Mouse (Mus musculus): ENCODE measurements at regions not wholly inside any gene's neighbourhood (a gene's known extent, or its start where the extent isn't known, plus 50 kb on each side); places are given as distances from the start of the nearest gene placed in this dataset.

GRCm38 (mm10) chr10:17592387-17592786 lies 130.6 kb upstream of the Cited2 start:
- Histone ChIP-seq H3K27ac (replicated peaks in 1 of 2; ENCODE audit: control insufficient read depth in 1 of 2, insufficient read depth in 1 of 2, low read depth in 2 of 2, low read length in 2 of 2) (no peak overlapping the region), H3K27me3 (ENCODE audit: control insufficient read depth, insufficient read depth, low read length) (no peaks in the 10 kb centered on the region), H3K9me3 (ENCODE audit: control insufficient read depth, low read length) (no peaks in the 10 kb centered on the region), H3K4me1 (ENCODE audit: control insufficient read depth in 2 of 2, insufficient read depth in 2 of 2, low read length in 2 of 2) (peaks cover 0 to 6% of the 10 kb centered on the region in 2 experiments; a peak in 1 of 4 replicates), H3K4me3 (ENCODE audit: control insufficient read depth in 1 of 2, insufficient read depth in 1 of 2, low read depth in 1 of 2, low read length in 2 of 2) (no peak overlapping the region), H3K4me2 (ENCODE audit: low read length) (no peak overlapping the region), H3K36me3 (ENCODE audit: control insufficient read depth, insufficient read depth, low read length) (no peaks in the 10 kb centered on the region), H3K9ac (ENCODE audit: low read length) (no peak overlapping the region)
- no peak for ATAC-seq (ENCODE audit: insufficient number of reproducible peaks, insufficient read depth, low FRiP score, low read depth)
- 32% methylated on average over 4 of the region's 4 CpGs for WGBS

- Histone ChIP-seq H3K36me3 (ENCODE audit: control insufficient read depth, insufficient read depth, low read length) (no peaks in the 10 kb centered on the region), H3K4me1 (ENCODE audit: control insufficient read depth in 2 of 2, insufficient read depth in 2 of 2, low read length in 2 of 2) (peaks cover 3 to 12% of the 10 kb centered on the region in 2 experiments; a peak in 1 of 4 replicates), H3K9me3 (ENCODE audit: control insufficient read depth, low read length) (no peaks in the 10 kb centered on the region), H3K4me3 (ENCODE audit: control insufficient read depth in 1 of 2, insufficient read depth in 1 of 2, low read depth in 1 of 2, low read length in 2 of 2) (no peak overlapping the region), H3K27ac (replicated peaks in 1 of 2; ENCODE audit: control insufficient read depth in 1 of 2, insufficient read depth in 1 of 2, low read depth in 2 of 2, low read length in 2 of 2) (no peak overlapping the region), H3K27me3 (ENCODE audit: control insufficient read depth, insufficient read depth, low read length) (no peaks in the 10 kb centered on the region), H3K4me2 (ENCODE audit: low read length) (no peak overlapping the region), H3K9ac (ENCODE audit: low read length) (no peak overlapping the region)
- 19% methylated on average over 1 of the region's 1 CpGs for WGBS
- no peak for ATAC-seq (ENCODE audit: insufficient number of reproducible peaks, insufficient read depth, low FRiP score, low read depth)
Measured at GRCm38 (mm10) chr10:17596126-17596525, 126.9 kb upstream of the Cited2 start.

- Histone ChIP-seq H3K4me1 (ENCODE audit: control insufficient read depth in 2 of 2, insufficient read depth in 2 of 2, low read length in 2 of 2) (peaks cover 3 to 12% of the 10 kb centered on the region in 2 experiments; a peak in 1 of 4 replicates), H3K27ac (replicated peaks in 1 of 2; ENCODE audit: control insufficient read depth in 1 of 2, insufficient read depth in 1 of 2, low read depth in 2 of 2, low read length in 2 of 2) (no peak overlapping the region), H3K9me3 (ENCODE audit: control insufficient read depth, low read length) (no peaks in the 10 kb centered on the region), H3K4me3 (ENCODE audit: control insufficient read depth in 1 of 2, insufficient read depth in 1 of 2, low read depth in 1 of 2, low read length in 2 of 2) (no peak overlapping the region), H3K9ac (ENCODE audit: low read length) (no peak overlapping the region), H3K4me2 (ENCODE audit: low read length) (no peak overlapping the region), H3K36me3 (ENCODE audit: control insufficient read depth, insufficient read depth, low read length) (no peaks in the 10 kb centered on the region), H3K27me3 (ENCODE audit: control insufficient read depth, insufficient read depth, low read length) (no peaks in the 10 kb centered on the region)
- 57% methylated on average over 1 of the region's 1 CpGs for WGBS
- no peak for ATAC-seq (ENCODE audit: insufficient number of reproducible peaks, insufficient read depth, low FRiP score, low read depth)
Measured at GRCm38 (mm10) chr10:17596743-17597142, 126.3 kb upstream of the Cited2 start.

GRCm38 (mm10) chr10:17599246-17599645 lies 123.8 kb upstream of the Cited2 start:
- Histone ChIP-seq H3K27me3 (ENCODE audit: control insufficient read depth, insufficient read depth, low read length) (no peaks in the 10 kb centered on the region), H3K36me3 (ENCODE audit: control insufficient read depth, insufficient read depth, low read length) (no peaks in the 10 kb centered on the region), H3K4me2 (ENCODE audit: low read length) (no peak overlapping the region), H3K4me1 (ENCODE audit: control insufficient read depth in 2 of 2, insufficient read depth in 2 of 2, low read length in 2 of 2) (peaks cover 3 to 12% of the 10 kb centered on the region in 2 experiments; a peak in 1 of 4 replicates), H3K27ac (replicated peaks in 1 of 2; ENCODE audit: control insufficient read depth in 1 of 2, insufficient read depth in 1 of 2, low read depth in 2 of 2, low read length in 2 of 2) (no peak overlapping the region), H3K4me3 (ENCODE audit: control insufficient read depth in 1 of 2, insufficient read depth in 1 of 2, low read depth in 1 of 2, low read length in 2 of 2) (no peak overlapping the region), H3K9ac (ENCODE audit: low read length) (no peak overlapping the region), H3K9me3 (ENCODE audit: control insufficient read depth, low read length) (no peaks in the 10 kb centered on the region)
- ATAC-seq (ENCODE audit: insufficient number of reproducible peaks, insufficient read depth, low FRiP score, low read depth), result no peak
- WGBS, result 69% methylated on average over 10 of the region's 10 CpGs

GRCm38 (mm10) chr10:17599831-17600761 lies 122.9 kb upstream of the Cited2 start:
- peaks cover 3 to 12% of the 10 kb centered on the region in 2 experiments; a peak in 1 of 4 replicates for H3K4me1 ChIP-seq (ENCODE audit: control insufficient read depth in 2 of 2, insufficient read depth in 2 of 2, low read length in 2 of 2)
- H3K4me3 ChIP-seq (ENCODE audit: control insufficient read depth in 1 of 2, insufficient read depth in 1 of 2, low read depth in 1 of 2, low read length in 2 of 2), result no peak overlapping the region
- H3K9ac ChIP-seq (ENCODE audit: low read length), result no peak overlapping the region
- no peaks in the 10 kb centered on the region for H3K9me3 ChIP-seq (ENCODE audit: control insufficient read depth, low read length)
- no peaks in the 10 kb centered on the region for H3K36me3 ChIP-seq (ENCODE audit: control insufficient read depth, insufficient read depth, low read length)
- no peak overlapping the region for H3K4me2 ChIP-seq (ENCODE audit: low read length)
- 33% methylated on average over 6 of the region's 6 CpGs for WGBS
- no peak overlapping the region for H3K27ac ChIP-seq (replicated peaks in 1 of 2; ENCODE audit: control insufficient read depth in 1 of 2, insufficient read depth in 1 of 2, low read depth in 2 of 2, low read length in 2 of 2)
- no peak for ATAC-seq (ENCODE audit: insufficient number of reproducible peaks, insufficient read depth, low FRiP score, low read depth)
- no peaks in the 10 kb centered on the region for H3K27me3 ChIP-seq (ENCODE audit: control insufficient read depth, insufficient read depth, low read length)

GRCm38 (mm10) chr10:17600762-17601108 lies 122.3 kb upstream of the Cited2 start:
- WGBS, result 40% methylated on average over 3 of the region's 3 CpGs
- no peaks in the 10 kb centered on the region for H3K27me3 ChIP-seq (ENCODE audit: control insufficient read depth, insufficient read depth, low read length)
- H3K36me3 ChIP-seq (ENCODE audit: control insufficient read depth, insufficient read depth, low read length), result no peaks in the 10 kb centered on the region
- H3K9me3 ChIP-seq (ENCODE audit: control insufficient read depth, low read length), result no peaks in the 10 kb centered on the region
- peaks cover 3 to 12% of the 10 kb centered on the region in 2 experiments; a peak in 1 of 4 replicates for H3K4me1 ChIP-seq (ENCODE audit: control insufficient read depth in 2 of 2, insufficient read depth in 2 of 2, low read length in 2 of 2)
- no peak for ATAC-seq (ENCODE audit: insufficient number of reproducible peaks, insufficient read depth, low FRiP score, low read depth)
- no peak overlapping the region for H3K27ac ChIP-seq (replicated peaks in 1 of 2; ENCODE audit: control insufficient read depth in 1 of 2, insufficient read depth in 1 of 2, low read depth in 2 of 2, low read length in 2 of 2)
- no peak overlapping the region for H3K4me3 ChIP-seq (ENCODE audit: control insufficient read depth in 1 of 2, insufficient read depth in 1 of 2, low read depth in 1 of 2, low read length in 2 of 2)
- H3K9ac ChIP-seq (ENCODE audit: low read length), result no peak overlapping the region
- no peak overlapping the region for H3K4me2 ChIP-seq (ENCODE audit: low read length)

- no peak overlapping the region for H3K4me2 ChIP-seq (ENCODE audit: low read length)
- no peak overlapping the region for H3K27ac ChIP-seq (replicated peaks in 1 of 2; ENCODE audit: control insufficient read depth in 1 of 2, insufficient read depth in 1 of 2, low read depth in 2 of 2, low read length in 2 of 2)
- peaks cover 3 to 6% of the 10 kb centered on the region in 2 experiments; a peak in 1 of 4 replicates for H3K4me1 ChIP-seq (ENCODE audit: control insufficient read depth in 2 of 2, insufficient read depth in 2 of 2, low read length in 2 of 2)
- H3K36me3 ChIP-seq (ENCODE audit: control insufficient read depth, insufficient read depth, low read length), result no peaks in the 10 kb centered on the region
- H3K9me3 ChIP-seq (ENCODE audit: control insufficient read depth, low read length), result no peaks in the 10 kb centered on the region
- no peaks in the 10 kb centered on the region for H3K27me3 ChIP-seq (ENCODE audit: control insufficient read depth, insufficient read depth, low read length)
- H3K9ac ChIP-seq (ENCODE audit: low read length), result no peak overlapping the region
- no peak for ATAC-seq (ENCODE audit: insufficient number of reproducible peaks, insufficient read depth, low FRiP score, low read depth)
- WGBS, result 32% methylated on average over 2 of the region's 2 CpGs
- H3K4me3 ChIP-seq (ENCODE audit: control insufficient read depth in 1 of 2, insufficient read depth in 1 of 2, low read depth in 1 of 2, low read length in 2 of 2), result no peak overlapping the region
Measured at GRCm38 (mm10) chr10:17602446-17602845, 120.6 kb upstream of the Cited2 start.

Data from heart, embryonic 14.5 days (tissue).